Mouse (Mus musculus) ES-E14 (cell line): ENCODE data around the gene Uchl1. TPM values are rescaled to one million over a fixed set of nuclear protein-coding genes. Genes with fewer than 3 reads are reported as not detected.

Source experiments
- DNase-seq: peaks from one replicate; pipeline ENCODE4 v3.0.0-alpha.2; 2013; ENCODE audit warnings: low read depth, low spot score
- H3K27ac ChIP-seq: 2 replicates; pipeline ENCODE4 v1.5.1; 2012; ENCODE audit warnings: low read depth, mild to moderate bottlenecking, low read length, moderate library complexity, mixed read lengths; ENCODE audit not compliant: poor library complexity, insufficient read depth, severe bottlenecking
- H3K36me3 ChIP-seq: 2 replicates; pipeline ENCODE4 v1.6.1; 2012; ENCODE audit warnings: mild to moderate bottlenecking, low read length, moderate library complexity, mixed read lengths; ENCODE audit not compliant: control insufficient read depth, poor library complexity, insufficient read depth, severe bottlenecking
- H3K4me1 ChIP-seq, 2 experiments: fragments of 150-350 bp in 1 of 2; sonication (generic) in 1 of 2; 2 replicates each; pipeline ENCODE4 v1.6.1; 2012; ENCODE audit warnings: low read length in 2 of 2, mild to moderate bottlenecking in 1 of 2, mixed read lengths in 1 of 2; ENCODE audit not compliant: control insufficient read depth in 2 of 2, insufficient read depth in 2 of 2, poor library complexity in 1 of 2
- H3K4me3 ChIP-seq, 2 experiments: fragments of 150-350 bp in 1 of 2; sonication (generic) in 1 of 2; 2 replicates each; pipeline ENCODE4 v1.5.1; 2012; ENCODE audit warnings: low read length in 2 of 2, low read depth in 1 of 2, mild to moderate bottlenecking in 1 of 2, mixed read lengths in 1 of 2; ENCODE audit not compliant: insufficient read depth in 1 of 2, poor library complexity in 1 of 2, severe bottlenecking in 1 of 2
- H3K9ac ChIP-seq: 2 replicates; pipeline ENCODE4 v1.6.1; 2012; ENCODE audit warnings: low read depth, mild to moderate bottlenecking, low read length, mixed read lengths; ENCODE audit not compliant: poor library complexity, insufficient read depth, severe bottlenecking
- H3K9me3 ChIP-seq: fragments of 150-350 bp; sonication (generic); 2 replicates; pipeline ENCODE4 v1.6.1; 2012; ENCODE audit warnings: low read depth, mild to moderate bottlenecking, low read length; ENCODE audit not compliant: control insufficient read depth, insufficient read depth
- CHD2 ChIP-seq: IDR thresholded peaks from 2 replicates; pipeline ENCODE4 v1.6.1; 2014; ENCODE audit warnings: mild to moderate bottlenecking, low read depth, low read length, inconsistent platforms
- HCFC1 ChIP-seq: IDR thresholded peaks from 2 replicates; pipeline ENCODE4 v1.6.1; 2012; ENCODE audit warnings: low read length, inconsistent platforms, borderline replicate concordance; ENCODE audit not compliant: insufficient read depth
- MAFK ChIP-seq: IDR thresholded peaks from 2 replicates; pipeline ENCODE4 v1.6.1; 2014; ENCODE audit warnings: mild to moderate bottlenecking, low read depth, low read length, inconsistent platforms; ENCODE audit not compliant: insufficient read depth
- ZC3H11A ChIP-seq: IDR thresholded peaks from 2 replicates; pipeline ENCODE4 v1.6.1; 2012; ENCODE audit warnings: low read depth, mild to moderate bottlenecking, inconsistent platforms, low read length, borderline replicate concordance
- ZNF384 ChIP-seq: IDR thresholded peaks from 2 replicates; pipeline ENCODE4 v1.6.1; 2012; ENCODE audit warnings: low read depth, low read length, inconsistent platforms
- in situ Hi-C, 2 experiments: fragments of 600-800 bp; cut with MboI; formaldehyde crosslinking; loops; one replicate each; pipeline ENCODE4 v1.15.1; 2025; ENCODE audit warnings: low sequenced_read_pairs in 2 of 2, inconsistent platforms in 1 of 2; ENCODE audit not compliant: unreplicated experiment in 2 of 2
- total RNA-seq: library from RNA; depleted of rRNA; stranded (reverse); fragments of 300-350 nt; gene quantifications from 2 replicates; pipeline ENCODE4 v1.2.3, GENCODE M21; 2012

Gene Uchl1
- total RNA-seq, 1 experiment: 190 TPM

DNA sequence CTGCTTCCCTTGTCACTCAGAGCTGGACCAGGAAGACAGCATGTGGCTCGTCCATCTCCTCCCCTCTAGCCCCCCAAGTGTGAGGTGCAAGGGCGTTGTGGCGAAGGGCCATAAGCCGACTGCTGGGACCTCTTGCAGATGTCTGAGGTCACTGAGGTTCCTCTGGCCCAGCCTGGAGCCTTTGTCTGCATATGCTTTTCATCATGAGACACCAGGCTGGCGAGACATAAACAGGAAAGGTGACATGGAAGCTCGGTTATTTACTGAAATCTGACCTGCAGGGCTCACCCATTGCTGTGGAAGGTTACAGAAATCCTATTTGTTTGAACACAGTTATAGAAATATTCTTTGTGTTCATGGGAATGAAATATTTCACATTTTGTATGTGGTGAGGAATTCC, 24.0 kb downstream of the Uchl1 start:
- TF ChIP-seq HCFC1: no peak
- TF ChIP-seq MAFK: no peak
- TF ChIP-seq CHD2: no peak
- TF ChIP-seq ZC3H11A: no peak
- no peak for TF ChIP-seq ZNF384
- Histone ChIP-seq H3K9me3 (no peaks in the 10 kb centered on the region), H3K4me3 (no peak overlapping the region), H3K9ac (no peak overlapping the region), H3K27ac (no peak overlapping the region), H3K36me3 (no peaks in the 10 kb centered on the region), H3K4me1 (peaks cover 0 to 4% of the 10 kb centered on the region in 2 experiments; a peak in 1 of 4 replicates)
- in situ Hi-C loops: loop anchor here (10.0 to 25.0 kb wide), 3 partner anchors 295 to 537 kb away; no protein-coding TSS in a partner anchor
- DNase-seq: no peak

DNA sequence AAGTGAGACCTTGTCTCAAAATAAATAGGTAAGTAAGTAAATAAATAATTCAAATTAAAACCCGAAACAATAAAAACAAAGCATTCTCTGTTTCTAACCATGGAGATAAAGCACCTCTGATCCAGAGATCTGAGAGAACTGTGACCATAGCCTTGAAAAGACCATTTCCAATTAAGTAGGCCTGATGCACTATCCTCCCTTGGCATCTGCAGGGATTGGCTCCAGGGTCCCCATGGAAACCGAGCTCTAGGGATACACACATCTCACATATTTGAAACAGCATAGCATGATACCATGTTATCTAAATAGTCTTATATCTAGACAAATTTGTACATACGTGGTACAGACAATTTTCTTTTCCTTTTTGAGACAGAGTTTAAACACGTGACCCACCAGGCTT, 26.1 kb downstream of the Uchl1 start:
- Histone ChIP-seq H3K9me3 (no peaks in the 10 kb centered on the region), H3K27ac (no peak overlapping the region), H3K4me3 (no peak overlapping the region), H3K9ac (no peak overlapping the region), H3K36me3 (no peaks in the 10 kb centered on the region), H3K4me1 (peaks cover 0 to 4% of the 10 kb centered on the region in 2 experiments; a peak in 1 of 4 replicates)
- TF ChIP-seq MAFK: no peak
- no peak for TF ChIP-seq CHD2
- no peak for TF ChIP-seq ZNF384
- no peak for TF ChIP-seq HCFC1
- no peak for TF ChIP-seq ZC3H11A
- in situ Hi-C loops: loop anchor here in 1 of 2 experiments (10.0 kb wide), 1 partner anchor 303 kb away; no protein-coding TSS in a partner anchor
- DNase-seq: no peak

DNA sequence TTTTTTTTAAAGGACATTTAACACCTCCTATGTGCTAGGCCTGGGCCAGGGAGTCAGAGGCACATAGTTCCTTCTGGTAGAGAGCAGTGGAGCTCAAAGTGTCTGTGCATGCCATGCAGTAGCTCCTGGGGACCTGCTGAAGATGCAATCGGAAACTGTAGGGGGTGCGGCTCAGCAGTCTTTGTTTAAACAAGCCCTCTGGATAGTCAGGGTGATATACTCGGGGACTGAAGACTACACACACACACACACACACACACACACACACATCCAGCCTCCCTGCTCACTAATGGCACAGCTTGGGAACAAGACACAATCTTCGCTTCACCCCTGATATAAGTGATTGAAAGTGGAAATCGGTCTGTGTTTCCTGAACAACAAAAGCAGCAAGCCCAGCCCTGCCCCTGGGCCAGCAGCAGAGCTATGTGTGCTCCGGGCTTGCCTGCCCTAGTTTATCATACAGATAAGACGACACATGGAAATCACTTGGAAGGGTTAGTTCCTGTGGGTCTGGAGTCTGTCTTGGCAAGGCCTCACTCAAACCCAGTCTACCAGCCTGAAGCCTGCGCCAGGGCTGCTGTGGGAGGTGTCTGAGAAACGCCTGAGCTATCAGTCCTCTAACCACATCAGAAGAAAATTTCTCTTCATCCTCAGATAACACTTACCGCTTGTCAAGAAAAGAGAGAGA, 27.6 kb downstream of the Uchl1 start:
- no peak overlapping the region for H3K9ac ChIP-seq
- DNase-seq: no peak
- peaks cover 0 to 4% of the 10 kb centered on the region in 2 experiments; a peak in 1 of 4 replicates for H3K4me1 ChIP-seq
- H3K27ac ChIP-seq: no peak overlapping the region
- H3K36me3 ChIP-seq: no peaks in the 10 kb centered on the region
- in situ Hi-C loops: loop anchor here in 1 of 2 experiments (10.0 kb wide), 1 partner anchor 301 kb away; no protein-coding TSS in a partner anchor
- H3K4me3 ChIP-seq: no peak overlapping the region
- no peaks in the 10 kb centered on the region for H3K9me3 ChIP-seq
- TF ChIP-seq ZNF384 (no peak), HCFC1 (no peak), ZC3H11A (no peak), CHD2 (no peak), MAFK (no peak)

DNA sequence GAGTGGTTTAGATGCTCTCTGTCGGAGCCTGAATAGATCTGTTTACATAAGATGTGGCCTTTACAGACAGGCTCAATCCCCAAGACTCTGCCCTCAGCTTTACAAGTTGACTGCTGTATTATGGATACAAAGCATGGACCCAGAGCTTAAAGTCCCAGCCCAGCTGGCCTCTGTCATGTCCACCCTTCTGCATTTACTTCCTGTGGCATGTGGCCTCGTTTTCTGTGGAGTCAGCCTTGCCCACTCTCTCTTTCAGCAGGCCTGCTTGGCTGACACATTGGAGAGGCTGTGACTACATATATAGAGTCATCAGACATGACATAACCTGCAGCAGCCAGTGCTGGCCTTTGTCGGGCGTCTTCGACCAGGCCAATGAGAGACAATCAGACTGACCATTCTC, 32.0 kb downstream of the Uchl1 start:
- in situ Hi-C loops: loop anchor here in 1 of 2 experiments (10.0 kb wide), 1 partner anchor 297 kb away; no protein-coding TSS in a partner anchor
- TF ChIP-seq ZNF384: no peak
- no peak for TF ChIP-seq CHD2
- no peak for TF ChIP-seq HCFC1
- TF ChIP-seq MAFK: no peak
- no peak for TF ChIP-seq ZC3H11A
- H3K4me1 ChIP-seq: peaks cover 0 to 4% of the 10 kb centered on the region in 2 experiments; a peak in 1 of 4 replicates
- H3K36me3 ChIP-seq: no peaks in the 10 kb centered on the region
- no peak overlapping the region for H3K9ac ChIP-seq
- H3K9me3 ChIP-seq: no peaks in the 10 kb centered on the region
- DNase-seq: no peak
- no peak overlapping the region for H3K27ac ChIP-seq
- no peak overlapping the region for H3K4me3 ChIP-seq
